In genomic region chr8:9428846-9429245, GRCm38 (mm10) we compare ENCODE assay signal across 20 mouse cellular contexts.
DNase-seq lines count a peak whose midpoint lies in the region; ATAC-seq lines count a peak whose summit lies in the region.
"Had no signal": no experiment of that assay in that cellular context is flagged by ENCODE, and none has a peak within 500 bp of the region (broad histone marks: within the 10 kb centered on the region; RNA-seq: fewer than 3 reads in every experiment).

No protein-coding gene starts in this region.

- H3K9ac ChIP-seq in midbrain, embryonic 15.5 days: no peak overlapping the region
- H3K9ac ChIP-seq: forebrain, embryonic 13.5 days; forebrain, postnatal 0 days; heart, embryonic 15.5 days; hindbrain, embryonic 14.5 days; intestine, embryonic 15.5 days had no signal

- DNase-seq in brain, adult 2 months (ENCODE audit: low read depth, low spot score): peak; percentile 79
- DNase-seq in cerebellum, adult 11 months: peak; percentile 36
- DNase-seq in cerebellum, adult 8-10 months: peak; percentile 37
- peak; percentile 66 to 73 for DNase-seq in cerebellum, postnatal 14 days
- DNase-seq in layer of hippocampus, adult 11-12 months (ENCODE audit: low spot score): no peak
- no peak for DNase-seq in right cerebral cortex, postnatal 36 days (ENCODE audit: low spot score in 2 of 2)
- DNase-seq: adrenal gland, adult 8-10 months; adrenal gland, postnatal 36 days; forebrain, postnatal 0 days; gastrocnemius, postnatal 14 days; heart, adult 2 months; kidney, adult 18-20 months had no signal

- H3K4me1 ChIP-seq in midbrain, embryonic 15.5 days: 0 out of 2 replicates have a peak, but pooled peaks cover 2% of the 10 kb centered on the region
- H3K4me1 ChIP-seq: embryonic facial prominence, embryonic 10.5 days; heart, embryonic 15.5 days; hindbrain, embryonic 10.5 days; intestine, embryonic 15.5 days had no signal

- no peak overlapping the region for H3K27ac ChIP-seq in midbrain, embryonic 15.5 days
- H3K27ac ChIP-seq: embryonic facial prominence, embryonic 10.5 days; forebrain, embryonic 13.5 days; heart, adult 2 months; heart, embryonic 15.5 days; hindbrain, embryonic 10.5 days; hindbrain, embryonic 14.5 days; intestine, embryonic 15.5 days had no signal

- H3K27me3 ChIP-seq in midbrain, embryonic 15.5 days (replicated peaks): no peaks in the 10 kb centered on the region
- H3K27me3 ChIP-seq: forebrain, embryonic 13.5 days; heart, embryonic 15.5 days; intestine, embryonic 15.5 days had no signal

- 78% methylated on average over 4 of the region's 4 CpGs for WGBS in midbrain, embryonic 15.5 days

- no peaks in the 10 kb centered on the region for H3K36me3 ChIP-seq in midbrain, embryonic 15.5 days (replicated peaks)
- H3K36me3 ChIP-seq: embryonic facial prominence, embryonic 10.5 days; heart, embryonic 15.5 days; hindbrain, embryonic 10.5 days; intestine, embryonic 15.5 days had no signal

- no peak for ATAC-seq in midbrain, embryonic 15.5 days (replicated peaks)
- ATAC-seq: forebrain, embryonic 13.5 days; forebrain, postnatal 0 days; intestine, embryonic 15.5 days had no signal

- H3K4me2 ChIP-seq in midbrain, embryonic 15.5 days: no peak overlapping the region
- H3K4me2 ChIP-seq: forebrain, embryonic 13.5 days; heart, embryonic 11.5 days; heart, embryonic 15.5 days; hindbrain, embryonic 14.5 days; intestine, embryonic 15.5 days had no signal

- no peaks in the 10 kb centered on the region for H3K9me3 ChIP-seq in midbrain, embryonic 15.5 days
- H3K9me3 ChIP-seq: embryonic facial prominence, embryonic 10.5 days; forebrain, embryonic 13.5 days; heart, embryonic 15.5 days; hindbrain, embryonic 10.5 days; intestine, embryonic 15.5 days had no signal

- no peak overlapping the region for H3K4me3 ChIP-seq in midbrain, embryonic 15.5 days
- H3K4me3 ChIP-seq: embryonic facial prominence, embryonic 10.5 days; forebrain, embryonic 13.5 days; heart, adult 2 months; heart, embryonic 15.5 days; hindbrain, embryonic 10.5 days; intestine, embryonic 15.5 days had no signal

Comparison
In these comparisons a context has a peak if more than half of its experiments do, and no peak if none do; other contexts are left out.
1. DNase-seq: peak in brain, adult 2 months (single experiment), cerebellum, adult 11 months (single experiment), cerebellum, adult 8-10 months (single experiment) and cerebellum, postnatal 14 days (2 of 2); none in layer of hippocampus, adult 11-12 months (single experiment) and right cerebral cortex, postnatal 36 days (0 of 2).